Mouse (Mus musculus) gastrocnemius, postnatal 36 days (tissue): ENCODE measurements around the gene D430041D05Rik. TPM values are rescaled to one million over a fixed set of nuclear protein-coding genes. Genes with fewer than 3 reads are reported as not detected.
A peak's percentile ranks its signal among the peaks of the same experiment; 100 is the strongest.

Experiments used
- DNase-seq, 2 experiments: peaks; one replicate each; pipeline ENCODE4 v3.0.0; 2022
- intact Hi-C: fragments of 180-260 bp; cut with DNase I; formaldehyde crosslinking; loops from one replicate; pipeline ENCODE4 v1.15.1; 2025
- total RNA-seq, 2 experiments: library from RNA; stranded (reverse); gene quantifications; 2 replicates each; pipeline ENCODE4 v1.2.3; 2021

Gene D430041D05Rik
- total RNA-seq, 2 experiments from 2014 or later: 0.94 to 1.6 TPM

- DNase-seq: no peak
- intact Hi-C loops: no loop called here
Observed at GRCm38 (mm10) chr2:104207948-104208347, 202.9 kb downstream of the D430041D05Rik start.

- intact Hi-C loops: no loop called here
- no peak for DNase-seq
Observed at GRCm38 (mm10) chr2:104205623-104206022, 205.2 kb downstream of the D430041D05Rik start.

- no peak for DNase-seq
- intact Hi-C loops: no loop called here
Observed at GRCm38 (mm10) chr2:104200211-104200610, 210.6 kb downstream of the D430041D05Rik start.

- intact Hi-C loops: no loop called here
- DNase-seq: peak; percentile 16 to 35
Observed at GRCm38 (mm10) chr2:104198186-104198585, 212.6 kb downstream of the D430041D05Rik start.

GRCm38 (mm10) chr2:104197281-104197680, 213.5 kb downstream of the D430041D05Rik start:
- intact Hi-C loops: no loop called here
- DNase-seq: peak in 1 of 2 experiments; percentile 5

GRCm38 (mm10) chr2:104192401-104193141, 218.2 kb downstream of the D430041D05Rik start:
- intact Hi-C loops: loop anchor here (5.0 kb wide), 1 partner anchor 40 kb away; no protein-coding TSS in a partner anchor
- no peak for DNase-seq

- no peak for DNase-seq
- intact Hi-C loops: loop anchor here (5.0 kb wide), 1 partner anchor 39 kb away; no protein-coding TSS in a partner anchor
Observed at GRCm38 (mm10) chr2:104191723-104192122, 219.1 kb downstream of the D430041D05Rik start.

- intact Hi-C loops: no loop called here
- DNase-seq: no peak
Observed at GRCm38 (mm10) chr2:104188859-104189258, 222.0 kb downstream of the D430041D05Rik start.

GRCm38 (mm10) chr2:104187073-104187472, 223.7 kb downstream of the D430041D05Rik start:
- intact Hi-C loops: no loop called here
- no peak for DNase-seq

GRCm38 (mm10) chr2:104185616-104186015, 225.2 kb downstream of the D430041D05Rik start:
- DNase-seq: no peak
- intact Hi-C loops: no loop called here

- intact Hi-C loops: no loop called here
- no peak for DNase-seq
Observed at GRCm38 (mm10) chr2:104184296-104184695, 226.5 kb downstream of the D430041D05Rik start.

GRCm38 (mm10) chr2:104183246-104183845, 227.5 kb downstream of the D430041D05Rik start:
- intact Hi-C loops: no loop called here
- DNase-seq: no peak

GRCm38 (mm10) chr2:104179636-104180035, 231.2 kb downstream of the D430041D05Rik start:
- intact Hi-C loops: no loop called here
- DNase-seq: no peak

- intact Hi-C loops: no loop called here
- no peak for DNase-seq
Observed at GRCm38 (mm10) chr2:104178251-104178650, 232.6 kb downstream of the D430041D05Rik start.

- no peak for DNase-seq
- intact Hi-C loops: no loop called here
Observed at GRCm38 (mm10) chr2:104176979-104177704, 233.7 kb downstream of the D430041D05Rik start.

- intact Hi-C loops: no loop called here
- no peak for DNase-seq
Observed at GRCm38 (mm10) chr2:104176166-104176978, 234.4 kb downstream of the D430041D05Rik start.

GRCm38 (mm10) chr2:104175476-104176165, 235.2 kb downstream of the D430041D05Rik start:
- DNase-seq: no peak
- intact Hi-C loops: no loop called here

- DNase-seq: no peak
- intact Hi-C loops: no loop called here
Observed at GRCm38 (mm10) chr2:104173431-104173830, 237.4 kb downstream of the D430041D05Rik start.

GRCm38 (mm10) chr2:104172695-104173348, 238.0 kb downstream of the D430041D05Rik start:
- intact Hi-C loops: no loop called here
- no peak for DNase-seq
